Comparison of ENCODE assay signal across 9 mouse cellular contexts in genomic region chr14:79768996-79769395, GRCm38 (mm10). TPM values are rescaled to one million over a fixed set of nuclear protein-coding genes. Genes with fewer than 3 reads are reported as not detected.
DNase-seq lines count a peak whose midpoint lies in the region; ATAC-seq and TF ChIP-seq lines count a peak whose summit lies in the region.
"Had no signal": no experiment of that assay in that cellular context is flagged by ENCODE, and none has a peak within 500 bp of the region (broad histone marks: within the 10 kb centered on the region; RNA-seq: fewer than 3 reads in every experiment).

No protein-coding gene starts in this region.

- peak overlapping the region; percentile 76 for H3K4me2 ChIP-seq in hindbrain, embryonic 12.5 days (replicated peaks)
- peak overlapping the region; percentile 76 for H3K4me2 ChIP-seq in limb, embryonic 14.5 days (replicated peaks; ENCODE audit: low read depth, low read length, severe bottlenecking)

- peaks cover 58% of the 10 kb centered on the region for H3K27me3 ChIP-seq in hindbrain, embryonic 12.5 days
- peaks cover 65% of the 10 kb centered on the region for H3K27me3 ChIP-seq in limb, embryonic 14.5 days (ENCODE audit: control insufficient read depth, insufficient read depth, low read length)

- peak overlapping the region; percentile 58 for H3K4me3 ChIP-seq in hindbrain, embryonic 12.5 days
- H3K4me3 ChIP-seq in limb, embryonic 14.5 days (replicated peaks; ENCODE audit: low read length), result peak overlapping the region; percentile 41

- 3% methylated on average over 30 of the region's 30 CpGs for WGBS in hindbrain, embryonic 12.5 days
- 3% methylated on average over 28 of the region's 30 CpGs for WGBS in limb, embryonic 14.5 days

- no peaks in the 10 kb centered on the region for H3K9me3 ChIP-seq in hindbrain, embryonic 12.5 days (replicated peaks)
- H3K9me3 ChIP-seq in limb, embryonic 14.5 days (ENCODE audit: control insufficient read depth, low read length), result no peaks in the 10 kb centered on the region

- H3K36me3 ChIP-seq in hindbrain, embryonic 12.5 days, result no peaks in the 10 kb centered on the region
- H3K36me3 ChIP-seq in limb, embryonic 14.5 days (ENCODE audit: control insufficient read depth, insufficient read depth, low read length), result no peaks in the 10 kb centered on the region

- no peak for ATAC-seq in hindbrain, embryonic 12.5 days (ENCODE audit: low FRiP score)
- no peak for ATAC-seq in limb, embryonic 14.5 days (ENCODE audit: low FRiP score, low read depth)
- ATAC-seq in granulocyte monocyte progenitor cell, adult 5-6 weeks (replicated peaks; ENCODE audit: poor library complexity, severe bottlenecking), result no peak

- DNase-seq in cerebellum, postnatal 25 days, result peak; percentile 19 to 38
- no peak for DNase-seq in cerebellum, adult 9-10 months
- DNase-seq in right cerebral cortex, postnatal 4 days, result peak; percentile 60
- DNase-seq in right cerebral cortex, postnatal 25 days, result no peak
- no peak for DNase-seq in limb, embryonic 14.5 days (ENCODE audit: low spot score)
- peak; percentile 10 for DNase-seq in thymus, postnatal 4 days

- H3K27ac ChIP-seq in hindbrain, embryonic 12.5 days, result no peak overlapping the region; the same call in 1 of the 2 replicates
- no peak overlapping the region for H3K27ac ChIP-seq in limb, embryonic 14.5 days (replicated peaks; ENCODE audit: low read depth, low read length)

- peaks cover 57% of the 10 kb centered on the region for H3K4me1 ChIP-seq in hindbrain, embryonic 12.5 days
- peaks cover 30% of the 10 kb centered on the region for H3K4me1 ChIP-seq in limb, embryonic 14.5 days (ENCODE audit: control insufficient read depth, insufficient read depth, low read length)

- H3K9ac ChIP-seq in hindbrain, embryonic 12.5 days, result peak overlapping the region; percentile 69
- no peak overlapping the region for H3K9ac ChIP-seq in limb, embryonic 14.5 days (ENCODE audit: low read depth, low read length, severe bottlenecking)

- no peak for TF ChIP-seq POLR2A in limb, embryonic 14.5 days (IDR thresholded peaks at IDR 0.05; ENCODE audit: borderline replicate concordance, extremely low read depth, insufficient read depth, insufficient read length)

RNA-seq across cellular contexts. Expression of gene Pcdh8, which starts 2.1 kb away (rescaled TPM):
- 40.7 and 42.6 TPM in 2 replicates for polyA plus RNA-seq in hindbrain, embryonic 12.5 days (2016; fragmentation: Nextera tagmentation; extraction: Ambion mirVana)
- polyA plus RNA-seq in limb, embryonic 14.5 days (2012; rRNA removed), result 5.7 and 8.0 TPM in 2 replicates
- 5.7 and 6.7 TPM in 2 replicates for polyA plus RNA-seq in limb, embryonic 14.5 days (2014; fragmentation: Nextera tagmentation; extraction: Ambion mirVana)
- total RNA-seq in granulocyte monocyte progenitor cell, adult 5-6 weeks (2014; fragmentation: Nextera tagmentation), result not detected in 2 replicates
- not detected in 2 replicates for total RNA-seq in granulocyte monocyte progenitor cell, adult 5-6 weeks (2017)
- polyA plus RNA-seq: lung, embryonic 16.5 days had no signal

Comparison
In these comparisons a context has a peak if more than half of its experiments do, and no peak if none do; other contexts are left out.
1. DNase-seq: peak in cerebellum, postnatal 25 days (2 of 2), right cerebral cortex, postnatal 4 days (single experiment) and thymus, postnatal 4 days (single experiment); none in cerebellum, adult 9-10 months (single experiment), right cerebral cortex, postnatal 25 days (single experiment) and limb, embryonic 14.5 days (single experiment).